Mouse (Mus musculus) B cell, adult 67 days (primary cell): ENCODE results near the gene Hsd17b11. TPM values are rescaled to one million over a fixed set of nuclear protein-coding genes. Genes with fewer than 3 reads are reported as not detected.

Experiments
- total RNA-seq, 2 experiments: library from RNA; stranded (reverse); gene quantifications; 4 replicates each; pipeline ENCODE4 v1.2.4; 2023

Hsd17b11 gene
- total RNA-seq: 10 to 100 TPM; 43.0 to 45.0 TPM

DNA sequence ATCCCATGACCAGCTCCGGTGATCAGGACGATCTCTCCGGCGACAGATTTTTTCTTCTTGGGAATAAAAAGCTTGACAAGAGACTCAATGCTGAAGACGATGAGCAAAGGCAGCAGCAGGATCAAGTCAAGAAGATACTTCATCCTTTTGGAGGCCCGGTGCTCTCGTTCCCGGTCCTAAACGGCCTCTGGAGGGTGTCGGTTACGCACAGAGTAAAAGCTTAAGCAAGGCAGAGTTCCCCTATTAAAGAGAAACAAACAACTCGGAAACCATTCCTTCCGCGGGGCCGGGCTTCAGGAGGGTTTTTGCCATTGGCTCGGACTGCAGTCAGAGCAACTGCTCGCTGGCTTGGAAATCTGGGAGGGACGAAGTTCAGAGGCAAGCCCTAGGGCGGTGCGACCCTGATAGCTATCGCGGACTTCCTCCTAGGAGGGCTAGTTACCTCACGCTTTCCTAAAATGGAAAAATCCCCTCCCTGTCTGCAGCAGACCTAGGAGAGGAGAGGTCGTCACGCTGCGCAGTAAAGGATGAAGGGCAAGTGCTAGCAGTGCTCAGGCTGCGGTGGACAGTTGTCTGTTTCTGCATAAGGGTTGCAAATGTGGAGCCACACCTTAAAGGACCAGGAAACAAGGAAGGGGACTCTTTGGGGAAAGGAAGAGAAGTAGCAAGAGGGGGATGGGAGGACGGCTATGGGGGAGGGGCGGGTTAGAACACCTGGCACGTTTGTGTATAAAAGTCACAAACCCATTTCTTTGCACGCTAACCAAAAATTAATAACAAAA, at the start of gene Hsd17b11:
Gene Hsd17b11 (minus strand): TSS at position 323 of the 782 bp plus-strand sequence.

DNA sequence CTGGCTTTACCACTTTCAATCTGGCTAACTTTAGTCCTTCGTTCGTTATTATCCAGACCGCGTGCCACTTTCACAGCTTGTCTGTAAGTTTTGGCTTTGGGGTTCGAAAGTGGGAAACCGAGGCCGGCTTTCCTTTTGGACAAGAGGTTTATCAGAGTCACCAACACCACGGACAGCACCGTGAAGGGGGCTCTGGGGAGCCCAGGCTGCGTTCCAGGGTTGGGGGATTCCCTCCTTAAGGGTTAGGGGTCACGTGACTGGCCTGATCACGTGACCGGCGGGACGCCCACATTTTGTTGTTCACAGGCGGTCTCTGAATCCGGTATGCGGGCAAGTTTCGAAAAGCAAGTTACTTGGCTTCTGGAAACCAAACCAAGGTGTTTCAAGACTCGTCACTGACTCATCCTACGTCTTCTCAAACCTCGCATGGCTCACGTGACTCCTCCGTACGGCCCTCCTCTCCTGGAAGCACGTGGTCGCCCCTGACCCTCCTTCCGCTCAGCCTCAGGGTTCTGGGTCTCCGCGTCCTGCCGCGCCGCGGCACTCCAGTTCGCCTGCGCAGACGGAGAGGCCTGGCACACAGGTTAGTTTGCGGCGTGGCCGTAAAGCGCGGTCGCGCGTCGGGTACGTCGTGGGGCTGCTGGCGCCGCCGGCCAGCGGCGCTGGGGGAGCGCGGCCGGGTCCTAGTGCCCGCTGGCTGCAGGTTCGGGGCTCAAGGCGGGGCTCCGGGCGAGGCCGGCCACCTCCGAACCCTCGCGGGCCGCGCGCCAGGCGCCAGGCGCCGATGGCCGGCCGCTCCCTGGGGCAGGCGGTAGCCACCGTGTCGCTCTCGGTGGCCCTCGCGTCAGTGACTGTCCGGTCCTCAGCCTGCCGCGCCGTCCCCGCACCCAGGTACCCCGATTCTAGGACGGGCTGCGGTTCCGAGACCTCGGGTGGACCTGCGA, 24.8 kb upstream of the Hsd17b11 start, which contains the start of gene Nudt9:
Gene Nudt9 (plus strand): TSS at position 51 of the 944 bp plus-strand sequence.

DNA sequence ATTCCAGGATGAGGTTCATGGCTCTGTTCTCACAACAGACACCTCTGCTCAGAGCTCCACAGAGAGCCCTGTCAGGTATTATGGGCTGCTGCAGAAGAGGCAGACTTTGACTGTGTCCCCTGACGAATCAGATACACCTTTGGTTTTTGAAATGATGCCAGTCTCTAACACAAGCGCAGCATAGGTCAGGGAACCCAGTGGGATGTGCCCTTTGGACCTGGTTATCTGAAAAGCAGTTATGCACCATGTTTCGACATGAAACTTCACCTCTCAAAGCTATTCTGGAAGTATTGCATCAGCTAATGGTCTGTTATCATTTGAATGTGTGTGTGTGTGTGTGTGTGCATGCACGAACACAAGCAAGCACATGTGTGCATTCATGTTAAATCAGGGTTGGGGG, 44.4 kb downstream of the Hsd17b11 start, which contains the start of gene Hsd17b13:
Gene Hsd17b13 (minus strand): TSS at position 114 of the 400 bp plus-strand sequence.

Other genes starting within 250 kb of the Hsd17b11 start
- 1 to 10 TPM; 1.6 to 3.3 TPM for gene Klhl8, start 110.7 kb downstream of the Hsd17b11 start, total RNA-seq
- under 1 TPM in 1 of 2 experiments, not detected in 1; 0.80 TPM for gene Hsd17b13, start 44.5 kb downstream of the Hsd17b11 start, total RNA-seq
- 10 to 100 TPM; 38.6 to 43.2 TPM for gene Nudt9, start 24.4 kb upstream of the Hsd17b11 start, total RNA-seq
- not detected for gene Gm17660, start 55.7 kb upstream of the Hsd17b11 start, total RNA-seq
- not detected for gene Sparcl1, start 91.8 kb upstream of the Hsd17b11 start, total RNA-seq
- not detected for gene Dspp, start 148.8 kb upstream of the Hsd17b11 start, total RNA-seq
- not detected for gene Dmp1, start 180.7 kb upstream of the Hsd17b11 start, total RNA-seq